Mouse (Mus musculus): Measurements from ENCODE around the gene Ccdc115. TPM values are rescaled to one million over a fixed set of nuclear protein-coding genes. Genes with fewer than 3 reads are reported as not detected.

Ccdc115 gene
- 10 to 100 TPM; 13.8 to 15.8 TPM for total RNA-seq (2021)
- long read RNA-seq, experiment 1, transcript Ccdc115-201 (5 exons, 1,705 nt): major isoform, 17 of 18 reads
- long read RNA-seq, experiment 1, partial matches to known transcripts: 1 of 18 reads
- long read RNA-seq, experiment 1, other reads (novel, unspliced or antisense): 0 of 18 reads
- long read RNA-seq, experiment 2, transcript Ccdc115-201 (5 exons, 1,705 nt): major isoform, 12 of 12 reads
- long read RNA-seq, experiment 2, partial matches to known transcripts: 0 of 12 reads
- long read RNA-seq, experiment 2, other reads (novel, unspliced or antisense): 0 of 12 reads

DNA sequence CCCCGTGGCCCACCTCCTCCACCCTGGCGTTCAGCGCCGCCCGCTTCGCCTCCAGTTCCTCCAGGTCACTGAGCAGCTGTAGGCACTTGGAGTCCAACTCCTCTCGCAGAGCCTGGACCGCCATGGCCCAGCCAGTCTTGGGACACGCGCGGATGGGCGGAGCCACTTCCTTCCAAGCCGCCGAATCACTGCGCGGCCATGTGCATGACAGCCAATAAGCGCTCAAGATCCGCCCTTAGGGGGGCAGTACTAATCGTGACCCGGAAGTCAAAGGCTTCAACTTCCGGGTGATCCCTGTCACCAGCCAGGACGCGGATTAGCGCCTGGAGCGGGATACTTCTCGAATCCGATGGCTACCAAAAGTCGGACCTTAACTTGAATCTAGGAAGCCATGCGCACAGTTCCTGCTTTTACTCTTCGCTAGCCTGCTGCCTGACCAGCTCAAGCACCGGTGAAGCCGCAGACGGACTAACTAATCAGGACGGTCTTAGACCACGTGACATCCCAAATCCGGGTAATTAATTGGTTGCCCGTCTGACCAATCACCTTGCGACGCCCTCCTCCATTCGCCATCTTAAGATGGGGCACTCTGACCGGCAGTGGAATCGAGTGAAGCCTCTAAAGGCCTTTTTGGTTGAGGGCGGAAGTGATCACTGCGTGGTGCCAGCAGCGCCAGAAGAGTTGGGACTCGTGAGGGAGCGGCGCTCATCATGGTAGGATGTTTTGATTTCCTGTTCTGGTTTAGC, at the start of gene Ccdc115, which contains the start of gene Imp4:
Ccdc115 (minus strand) TSS at position 458 of the 746 bp plus-strand sequence.
Imp4 (plus strand) TSS at position 637 of the 746 bp plus-strand sequence.
- intact Hi-C loops (cut with DNase I): no loop called here
- Histone ChIP-seq H3K4me3 (peak within 1 kb of the TSS; percentile 62), H3K27ac (peak within 1 kb of the TSS; percentile 96)
- peak; percentile 89 to 93 for DNase-seq (ENCODE audit: extremely low spot score in 1 of 2, low spot score in 2 of 2)
- TF ChIP-seq CTCF (IDR thresholded peaks at IDR 0.05): no peak

DNA sequence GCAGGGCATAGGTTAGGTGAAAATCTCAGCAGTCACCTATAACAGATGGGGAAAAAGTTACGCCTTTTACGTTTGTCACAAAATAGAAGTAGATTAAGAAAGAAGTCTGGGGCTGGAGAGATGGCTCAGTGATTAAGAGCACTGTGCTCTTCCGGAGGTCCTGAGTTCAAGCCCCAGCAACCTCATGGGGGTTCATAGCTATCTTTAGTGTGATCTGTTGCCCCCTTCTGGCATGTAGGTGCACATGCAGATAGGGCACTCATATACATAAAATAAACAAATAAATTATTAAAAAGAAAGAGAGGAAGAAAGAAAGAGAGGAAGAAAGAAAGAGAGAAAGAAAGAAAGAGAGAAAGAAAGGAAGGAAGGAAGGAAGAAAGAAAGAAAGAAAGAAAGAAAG, 47.9 kb upstream of the Ccdc115 start:
- peak; percentile 9 for TF ChIP-seq CTCF (IDR thresholded peaks at IDR 0.05)
- no peak overlapping the region for H3K4me3 ChIP-seq
- H3K27ac ChIP-seq: no peak overlapping the region
- intact Hi-C loops (cut with DNase I): loop anchor here (5.0 kb wide), 1 partner anchor 95 kb away; no protein-coding TSS in a partner anchor
- DNase-seq (ENCODE audit: extremely low spot score in 1 of 2, low spot score in 2 of 2): no peak

DNA sequence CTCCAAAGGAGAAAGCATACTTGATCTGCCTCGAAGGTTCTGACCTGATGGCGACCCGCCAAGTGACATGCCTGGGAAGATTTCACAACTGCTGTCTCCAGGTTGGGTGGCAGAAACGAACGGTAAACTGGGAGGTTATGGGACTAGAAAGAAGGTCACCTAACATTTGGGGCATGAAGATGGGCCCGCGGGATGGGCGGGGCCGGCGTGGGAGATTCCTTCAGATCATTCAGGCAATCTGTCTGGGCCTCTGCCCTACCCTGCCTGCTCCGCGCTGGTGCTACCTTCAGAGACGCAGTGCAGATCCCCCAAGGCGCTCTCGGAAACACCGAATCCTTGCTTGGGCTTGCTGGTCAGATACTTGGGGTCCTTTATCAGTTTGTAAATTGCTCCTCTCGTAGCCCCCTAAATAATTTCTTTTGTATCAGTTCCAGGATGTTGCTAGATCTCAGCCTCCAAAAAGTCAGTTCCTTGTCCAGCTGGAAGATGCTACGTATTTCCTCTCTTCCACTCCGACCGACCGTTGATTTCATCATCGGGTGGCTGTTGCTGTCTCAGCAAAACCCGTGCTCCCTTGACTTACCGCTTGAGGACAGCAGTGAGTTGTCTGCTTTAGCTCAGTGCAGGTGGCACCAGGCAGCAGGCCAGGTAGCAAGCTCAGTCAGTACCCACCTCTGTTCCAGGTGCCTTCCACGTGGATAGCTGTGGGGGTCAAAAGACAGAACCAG, 46.2 kb upstream of the Ccdc115 start:
- intact Hi-C loops (cut with DNase I): loop anchor here (5.0 kb wide), 1 partner anchor 97 kb away; no protein-coding TSS in a partner anchor
- DNase-seq (ENCODE audit: extremely low spot score in 1 of 2, low spot score in 2 of 2): peak; percentile 48 to 54
- Histone ChIP-seq H3K4me3 (peak overlapping the region; percentile 33), H3K27ac (no peak overlapping the region)
- TF ChIP-seq CTCF (IDR thresholded peaks at IDR 0.05): peak; percentile 72

DNA sequence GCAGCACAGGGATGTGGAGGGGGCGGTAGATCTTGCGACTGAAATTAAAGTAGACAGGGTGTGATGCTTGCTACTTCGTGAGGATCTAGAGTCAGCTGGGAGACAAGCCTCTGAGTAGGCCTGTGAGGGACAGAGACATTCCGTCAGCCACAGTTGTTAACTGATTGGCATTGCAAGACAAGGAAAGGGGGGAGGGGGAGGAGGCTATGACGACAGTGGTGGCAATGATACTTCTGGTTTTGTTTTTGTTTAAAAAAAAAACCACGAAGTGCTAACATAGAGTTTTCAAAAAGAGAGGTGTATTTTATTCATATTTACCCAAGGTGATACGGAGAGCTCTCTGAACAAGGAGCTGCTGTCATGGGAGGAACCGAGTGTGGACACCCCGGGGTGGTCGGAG, 45.0 kb upstream of the Ccdc115 start:
- DNase-seq (ENCODE audit: extremely low spot score in 1 of 2, low spot score in 2 of 2): no peak
- Histone ChIP-seq H3K27ac (no peak overlapping the region), H3K4me3 (no peak overlapping the region)
- intact Hi-C loops (cut with DNase I): no loop called here
- no peak for TF ChIP-seq CTCF (IDR thresholded peaks at IDR 0.05)

DNA sequence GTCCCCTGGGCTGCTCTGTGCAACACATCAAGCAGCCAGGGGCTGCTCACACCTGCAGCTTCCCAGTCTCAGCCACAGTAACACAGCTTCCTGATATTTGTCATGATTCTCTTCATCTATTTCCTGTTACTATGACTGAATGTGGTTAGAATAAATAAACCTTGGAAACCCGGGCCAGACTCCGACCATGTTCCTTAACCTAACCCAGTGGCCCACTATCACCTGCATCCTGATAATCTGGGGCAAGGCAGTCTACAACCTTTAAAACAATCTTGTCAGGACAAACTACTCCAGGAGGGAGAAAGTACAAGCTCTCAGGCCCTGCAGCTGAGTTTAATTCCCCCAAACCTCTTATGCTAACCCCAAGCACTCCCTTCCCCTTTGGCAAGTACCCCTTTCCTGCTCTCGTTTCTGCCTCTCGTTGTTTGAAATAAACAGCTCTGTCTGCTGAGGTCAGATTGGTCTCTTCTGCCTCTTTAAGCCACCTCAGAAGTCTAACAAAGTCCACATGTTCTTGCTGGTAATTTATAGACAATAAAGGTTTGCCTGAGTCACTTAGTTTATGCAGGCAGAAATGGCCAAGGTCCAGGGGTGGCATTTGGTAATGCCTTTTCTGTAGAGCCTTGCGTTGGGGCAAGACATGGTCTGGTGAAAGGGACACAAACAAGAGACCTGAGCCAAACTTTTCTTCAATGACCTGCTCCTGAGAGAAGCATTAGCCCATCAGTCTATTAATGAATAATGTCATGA, 42.6 kb upstream of the Ccdc115 start:
- H3K27ac ChIP-seq: no peak overlapping the region
- TF ChIP-seq CTCF (IDR thresholded peaks at IDR 0.05): no peak
- no peak for DNase-seq (ENCODE audit: extremely low spot score in 1 of 2, low spot score in 2 of 2)
- H3K4me3 ChIP-seq: no peak overlapping the region
- intact Hi-C loops (cut with DNase I): no loop called here

DNA sequence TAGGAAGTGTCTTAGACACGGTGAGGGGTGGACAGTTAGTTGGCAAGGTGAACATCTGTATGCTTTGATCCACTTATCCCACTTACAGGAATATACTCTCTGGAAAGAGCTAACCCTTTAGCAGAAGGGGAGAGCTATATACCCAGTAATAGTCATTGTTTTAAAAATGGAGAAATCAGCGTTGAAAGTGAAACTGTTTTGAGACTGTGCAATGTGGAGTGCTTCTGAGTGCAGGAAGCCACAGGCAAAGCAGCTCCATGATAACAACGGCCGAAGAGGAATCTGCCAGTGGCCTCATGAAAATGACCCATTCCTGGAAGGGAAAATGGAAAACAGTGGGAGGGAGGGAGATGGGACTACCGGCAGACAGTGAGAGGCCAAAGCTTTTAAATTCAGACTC, 41.3 kb upstream of the Ccdc115 start:
- Histone ChIP-seq H3K4me3 (no peak overlapping the region), H3K27ac (no peak overlapping the region)
- TF ChIP-seq CTCF (IDR thresholded peaks at IDR 0.05): no peak
- intact Hi-C loops (cut with DNase I): no loop called here
- DNase-seq (ENCODE audit: extremely low spot score in 1 of 2, low spot score in 2 of 2): no peak

DNA sequence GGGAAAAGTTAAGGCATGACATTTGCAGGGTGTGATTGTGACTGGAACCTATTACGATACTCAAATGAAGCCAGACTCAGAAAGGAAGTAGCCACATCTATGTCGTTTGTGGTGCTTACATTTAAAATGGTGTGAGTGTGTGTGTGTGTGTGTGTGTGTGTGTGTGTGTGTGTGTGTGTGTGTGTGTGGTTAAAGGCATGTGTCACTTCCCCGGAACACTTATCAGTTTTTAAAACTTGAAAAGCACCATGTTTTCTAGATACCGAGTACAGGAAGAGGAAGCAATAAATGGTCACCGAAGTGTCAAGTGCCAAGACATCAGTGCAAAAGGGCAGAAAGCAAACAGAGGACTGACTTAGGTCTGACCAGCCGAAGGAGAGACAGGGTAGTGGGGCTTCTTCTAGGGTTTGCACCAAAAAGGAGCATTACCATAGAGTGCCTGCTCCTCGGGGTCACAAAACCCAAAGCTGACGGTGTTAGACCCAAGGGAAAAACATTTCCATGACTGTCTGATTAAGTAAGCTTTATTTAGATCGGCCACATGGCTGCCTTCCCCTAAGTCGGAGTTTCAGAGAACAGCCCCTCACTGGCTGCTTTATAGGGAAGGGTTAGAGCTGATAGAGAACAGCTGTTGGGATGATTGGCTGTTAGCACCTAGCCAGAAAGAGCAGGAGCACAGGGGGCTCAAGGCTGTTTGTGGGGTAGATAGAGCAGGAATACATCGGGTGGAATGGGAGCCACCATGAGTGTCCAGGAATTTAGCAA, 39.6 kb upstream of the Ccdc115 start:
- intact Hi-C loops (cut with DNase I): no loop called here
- DNase-seq (ENCODE audit: extremely low spot score in 1 of 2, low spot score in 2 of 2): no peak

DNA sequence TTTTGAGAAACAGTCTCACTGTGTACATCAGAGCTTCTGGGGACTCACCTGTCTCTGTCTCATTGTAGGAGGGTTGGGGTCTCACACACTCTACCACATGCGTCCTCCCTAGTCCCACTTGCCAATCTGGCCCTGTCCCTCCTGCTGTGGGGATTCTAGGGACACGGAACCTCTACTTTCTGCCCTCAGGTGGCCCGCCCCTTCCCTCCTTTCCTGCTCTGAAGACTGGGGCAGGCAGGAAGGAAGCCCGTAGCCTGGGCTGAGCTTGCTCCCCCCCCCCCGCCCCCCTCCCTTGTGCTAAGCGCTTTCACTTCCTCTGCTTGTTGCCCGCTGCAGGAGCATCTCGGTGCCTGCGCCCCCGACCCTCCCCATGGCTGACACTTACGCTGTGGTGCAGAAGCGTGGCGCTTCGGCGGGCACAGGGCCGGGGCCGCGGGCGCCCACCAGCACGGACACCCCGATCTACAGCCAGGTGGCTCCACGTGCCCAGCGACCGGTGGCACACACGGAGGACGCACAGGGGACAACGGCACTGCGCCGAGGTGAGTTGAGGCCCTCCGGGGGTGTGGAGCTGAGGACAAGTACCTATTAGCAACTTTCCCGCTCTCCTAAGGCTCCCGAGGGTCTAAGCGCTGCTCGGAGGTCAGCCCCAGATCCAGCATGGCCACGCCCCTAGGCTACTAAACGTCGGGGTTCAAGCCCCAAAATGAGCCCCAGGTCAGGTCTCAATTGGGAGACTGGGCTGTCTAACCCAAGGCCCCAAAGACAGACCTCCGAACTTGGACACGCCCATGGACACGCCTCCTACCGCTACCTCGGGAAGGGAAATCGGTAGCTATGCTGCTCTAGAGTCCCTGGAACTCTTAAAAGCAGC, 33.2 kb upstream of the Ccdc115 start:
- H3K27ac ChIP-seq: no peak overlapping the region
- TF ChIP-seq CTCF (IDR thresholded peaks at IDR 0.05): no peak
- intact Hi-C loops (cut with DNase I): no loop called here
- no peak for DNase-seq (ENCODE audit: extremely low spot score in 1 of 2, low spot score in 2 of 2)
- peak overlapping the region; percentile 53 for H3K4me3 ChIP-seq

More for the DNA sequence above, 39.6 kb upstream of the Ccdc115 start:
- H3K27ac ChIP-seq: no peak overlapping the region
- no peak overlapping the region for H3K4me3 ChIP-seq
- TF ChIP-seq CTCF (IDR thresholded peaks at IDR 0.05): no peak

DNA sequence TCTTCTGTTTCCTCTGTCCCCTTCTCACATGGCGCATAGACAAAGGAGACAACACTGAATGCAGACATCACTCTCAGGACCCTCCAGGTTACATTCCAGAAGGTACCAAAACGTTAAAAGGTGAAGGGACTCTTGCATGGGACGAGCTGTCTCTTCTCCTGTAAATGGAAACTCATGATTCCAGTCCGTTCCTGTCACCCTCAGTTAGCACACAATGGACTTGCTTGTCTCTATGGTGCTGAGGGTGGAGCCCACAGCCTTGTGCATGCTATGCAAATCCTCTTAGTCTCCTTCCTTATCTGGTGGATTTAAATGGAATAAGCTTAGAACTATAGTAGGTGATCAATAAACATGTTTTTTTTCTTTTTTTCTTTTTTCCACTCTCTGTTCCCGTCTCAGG, 30.3 kb upstream of the Ccdc115 start:
- Histone ChIP-seq H3K4me3 (no peak overlapping the region), H3K27ac (no peak overlapping the region)
- DNase-seq (ENCODE audit: extremely low spot score in 1 of 2, low spot score in 2 of 2): no peak
- no peak for TF ChIP-seq CTCF (IDR thresholded peaks at IDR 0.05)
- intact Hi-C loops (cut with DNase I): no loop called here

DNA sequence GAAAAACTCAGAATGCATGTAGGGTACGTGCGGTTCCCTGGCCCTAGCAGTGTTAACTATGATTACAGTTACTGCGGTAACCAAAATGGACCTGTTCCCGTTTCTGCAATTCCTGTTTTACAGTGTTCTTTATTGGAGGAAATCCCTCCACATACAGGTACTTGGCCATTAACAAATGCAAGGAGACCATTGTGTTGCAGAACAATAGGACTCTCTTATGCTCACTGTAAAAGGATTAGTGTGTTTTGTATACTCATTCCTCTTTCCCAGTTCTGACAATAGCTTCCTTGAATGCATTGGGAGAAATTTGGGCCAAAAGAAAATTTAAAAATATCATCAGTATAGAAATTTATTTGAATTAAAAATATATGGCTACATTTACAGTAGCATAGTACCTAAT, 29.0 kb upstream of the Ccdc115 start:
- DNase-seq (ENCODE audit: extremely low spot score in 1 of 2, low spot score in 2 of 2): no peak
- no peak overlapping the region for H3K4me3 ChIP-seq
- no peak overlapping the region for H3K27ac ChIP-seq
- intact Hi-C loops (cut with DNase I): no loop called here
- no peak for TF ChIP-seq CTCF (IDR thresholded peaks at IDR 0.05)
